Mouse (Mus musculus) heart, postnatal 10 days (tissue): ENCODE measurements around the gene Fut11. TPM values are rescaled to one million over a fixed set of nuclear protein-coding genes. Genes with fewer than 3 reads are reported as not detected.

ENCODE experiments used
- DNase-seq, 2 experiments: peaks; one replicate each; pipeline ENCODE4 v3.0.0; 2021
- intact Hi-C: fragments of 180-260 bp; cut with DNase I; formaldehyde crosslinking; loops from one replicate; pipeline ENCODE4 v1.15.1; 2025
- microRNA-seq, 2 experiments: library from miRNA; unstranded; fragments of <30 nt; microRNA quantifications; one replicate each; pipeline ENCODE4 v1.2.0; 2022
- total RNA-seq, 2 experiments: library from RNA; stranded (reverse); gene quantifications; 2 replicates each; pipeline ENCODE4 v1.2.3; 2021

The Fut11 gene
- total RNA-seq, 2 experiments from 2014 or later, result 11.1 to 11.6 TPM

- no peak for DNase-seq
- intact Hi-C loops, result no loop called here
Measured at GRCm38 (mm10) chr14:20743614-20744013, 48.8 kb downstream of the Fut11 start.

- intact Hi-C loops, result no loop called here
- no peak for DNase-seq
Measured at GRCm38 (mm10) chr14:20746935-20747334, 52.2 kb downstream of the Fut11 start.

GRCm38 (mm10) chr14:20748388-20748787, 53.6 kb downstream of the Fut11 start:
- intact Hi-C loops, result no loop called here
- DNase-seq, result no peak

GRCm38 (mm10) chr14:20749494-20750051, 54.8 kb downstream of the Fut11 start:
- DNase-seq, result no peak
- intact Hi-C loops, result no loop called here

- no peak for DNase-seq
- intact Hi-C loops, result no loop called here
Measured at GRCm38 (mm10) chr14:20750503-20750902, 55.7 kb downstream of the Fut11 start.

Small RNA genes within 50 kb of the gene (microRNA-seq; reads per million reads assigned to microRNA genes)
- gene Mir6946, result 0.35 to 0.71 reads per million in 2 experiments

Other genes starting within 250 kb of the Fut11 start
- under 1 TPM in 1 of 2 experiments, not detected in 1; 0.77 TPM for gene Cfap70, start 242.7 kb upstream of the Fut11 start, total RNA-seq
- 10 to 100 TPM; 61.5 to 66.1 TPM for gene Anxa7, start 214.8 kb upstream of the Fut11 start, total RNA-seq
- gene Mss51, start 198.1 kb upstream of the Fut11 start, total RNA-seq, result under 1 TPM; 0.60 to 0.69 TPM
- gene Ppp3cb, start 148.4 kb upstream of the Fut11 start, total RNA-seq, result 10 to 100 TPM; 67.4 to 70.1 TPM
- 10 to 100 TPM; 12.9 to 14.0 TPM for gene Usp54, start 53.9 kb upstream of the Fut11 start, total RNA-seq
- 1 to 10 TPM; 1.1 to 2.1 TPM for gene Myoz1, start 38.4 kb upstream of the Fut11 start, total RNA-seq
- gene Synpo2l, start 26.6 kb upstream of the Fut11 start, total RNA-seq, result 100 to 1,000 TPM; 164 to 213 TPM
- 100 to 1,000 TPM; 103 to 105 TPM for gene Sec24c, start 20.7 kb upstream of the Fut11 start, total RNA-seq
- gene Chchd1, start 8.0 kb downstream of the Fut11 start, total RNA-seq, result 10 to 100 TPM; 83.7 to 91.9 TPM
- gene Zswim8, start 12.6 kb downstream of the Fut11 start, total RNA-seq, result 10 to 100 TPM; 68.7 to 71.7 TPM
- 10 to 100 TPM; 15.5 to 18.3 TPM for gene Ndst2, start 39.6 kb downstream of the Fut11 start, total RNA-seq
- gene Camk2g, start 99.1 kb downstream of the Fut11 start, total RNA-seq, result 10 to 100 TPM; 48.5 to 59.8 TPM
- 1 to 10 TPM; 8.0 to 8.7 TPM for gene Plau, start 141.7 kb downstream of the Fut11 start, total RNA-seq
- gene Vcl, start 234.4 kb downstream of the Fut11 start, total RNA-seq, result 100 to 1,000 TPM; 172 to 180 TPM